Mouse (Mus musculus) left cerebral cortex, adult 2 months (tissue): ENCODE data around the gene Cd8b1. TPM values are rescaled to one million over a fixed set of nuclear protein-coding genes. Genes with fewer than 3 reads are reported as not detected.

ENCODE experiments used
- DNase-seq, 2 experiments: peaks; one replicate each; pipeline ENCODE4 v3.0.0; 2021 to 2022; ENCODE audit warnings: low spot score in 2 of 2, mixed read lengths in 1 of 2; ENCODE audit errors: extremely low spot score in 1 of 2
- H3K27ac ChIP-seq: fragments of 200-600 bp; 2 replicates; pipeline ENCODE4 v1.8.1; 2022
- H3K4me3 ChIP-seq: fragments of 200-600 bp; 2 replicates; pipeline ENCODE4 v1.8.1; 2022
- CTCF ChIP-seq: fragments of 200-600 bp; IDR thresholded peaks from 2 replicates; pipeline ENCODE4 v1.8.1; 2022; ENCODE audit warnings: antibody characterized with exemption, mild to moderate bottlenecking, moderate library complexity
- intact Hi-C: fragments of 180-260 bp; cut with DNase I; formaldehyde crosslinking; loops from one replicate; pipeline ENCODE4 v1.15.1; 2025
- long read RNA-seq, 2 experiments: library from polyadenylated mRNA; stranded (forward); transcript quantifications; one replicate each; pipeline ENCODE4 v2.0.0; 2021; ENCODE audit warnings: borderline mapping rate in 2 of 2
- total RNA-seq, 2 experiments: library from RNA; stranded (reverse); gene quantifications; 2 replicates each; pipeline ENCODE4 v1.2.3; 2021

Cd8b1 gene
- not detected for total RNA-seq
- long read RNA-seq, experiment 1: 0 reads
- long read RNA-seq, experiment 2: 0 reads

DNA sequence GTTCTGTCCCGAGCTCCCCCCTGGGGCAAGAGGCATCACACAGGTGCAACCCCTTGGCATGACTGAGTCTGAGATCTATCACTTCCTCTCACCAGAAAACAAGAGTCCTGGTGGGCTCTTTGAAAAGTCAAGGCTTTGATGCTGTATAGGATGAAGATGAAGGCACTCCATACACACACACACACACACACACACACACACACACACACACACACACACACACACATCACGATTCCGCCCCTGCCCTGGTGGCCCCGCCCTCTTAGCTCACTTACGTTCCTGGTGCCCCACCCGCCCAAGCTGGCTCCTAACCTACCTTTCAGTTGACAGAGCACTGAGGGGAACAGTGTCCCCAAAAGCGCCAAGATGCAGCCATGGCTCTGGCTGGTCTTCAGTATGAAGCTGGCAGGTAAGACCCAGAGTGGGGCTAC is at the start of gene Cd8b1:
Gene Cd8b1 (plus strand): TSS at position 298 of the 431 bp plus-strand sequence.
- intact Hi-C loops: no loop called here
- DNase-seq: no peak
- Histone ChIP-seq H3K27ac (no peak within 1 kb of the TSS), H3K4me3 (no peak within 1 kb of the TSS)
- no peak for TF ChIP-seq CTCF

DNA sequence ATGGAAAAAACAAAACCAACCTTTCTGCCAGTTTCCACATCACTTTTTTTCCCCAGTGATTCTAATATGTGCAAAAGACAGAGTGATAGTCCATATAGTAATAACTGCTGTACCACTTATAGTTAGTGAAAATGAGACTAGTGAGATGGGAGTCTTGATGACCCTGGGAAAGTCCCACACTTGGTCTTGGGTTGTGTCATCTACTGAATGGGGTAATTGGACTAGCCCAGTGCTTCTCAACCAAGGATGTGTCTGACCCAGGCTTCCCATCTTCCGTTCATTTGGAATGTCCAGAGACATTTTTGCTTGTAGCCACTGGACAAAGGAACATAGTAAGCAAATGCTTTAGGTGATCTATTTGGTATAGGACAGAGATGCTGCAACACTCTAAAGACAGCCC is 48.9 kb upstream of the Cd8b1 start:
- no peak for TF ChIP-seq CTCF
- no peak overlapping the region for H3K27ac ChIP-seq
- no peak overlapping the region for H3K4me3 ChIP-seq
- DNase-seq: no peak
- intact Hi-C loops: loop anchor here (5.0 to 10.0 kb wide), 6 partner anchors 124 to 551 kb away; partner anchors contain the start of genes Chmp3, Kdm3a, Mrpl35 and Rmnd5a

DNA sequence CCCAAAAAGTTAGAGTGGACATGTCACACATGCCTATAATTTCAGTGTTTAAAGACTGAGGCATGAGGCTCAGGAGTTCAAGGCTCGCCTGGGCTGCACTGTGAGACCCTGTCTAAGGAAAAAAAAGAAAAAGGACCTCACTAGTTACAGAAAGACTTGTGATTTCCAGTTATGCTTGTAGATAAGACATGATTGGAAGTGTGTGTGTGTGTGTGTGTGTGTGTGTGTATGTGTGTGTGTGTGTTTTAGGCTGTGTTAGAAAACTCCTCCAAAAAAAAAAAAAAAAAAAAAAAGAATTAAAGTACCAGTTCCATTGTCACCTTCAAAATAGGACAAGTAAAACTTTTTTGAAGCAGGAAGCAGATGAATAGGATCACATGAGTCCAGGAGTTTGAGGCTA is 48.0 kb upstream of the Cd8b1 start:
- Histone ChIP-seq H3K27ac (no peak overlapping the region), H3K4me3 (no peak overlapping the region)
- TF ChIP-seq CTCF: no peak
- intact Hi-C loops: loop anchor here (5.0 to 10.0 kb wide), 6 partner anchors 123 to 550 kb away; partner anchors contain the start of genes Chmp3, Kdm3a, Mrpl35 and Rmnd5a
- DNase-seq: no peak

DNA sequence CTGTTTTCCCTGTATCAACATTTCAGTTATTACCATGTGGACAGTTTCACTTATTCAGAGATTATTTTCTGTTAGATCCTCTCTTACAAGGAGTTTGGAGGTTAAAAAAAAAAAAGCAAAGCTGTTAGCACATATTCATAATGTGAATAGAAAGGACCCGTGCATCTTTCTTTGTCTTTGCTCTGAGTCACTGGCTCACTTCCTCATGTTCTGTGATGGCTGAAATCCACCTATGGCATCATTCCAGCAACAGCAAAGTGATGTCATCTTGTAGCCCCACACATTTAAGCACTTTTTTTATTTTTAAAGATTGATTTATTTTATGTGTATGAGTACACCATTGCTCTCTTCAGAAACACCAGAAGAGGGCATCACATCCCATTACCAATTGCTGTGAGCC is 43.2 kb upstream of the Cd8b1 start:
- TF ChIP-seq CTCF: no peak; the same call in none of the 2 replicates
- intact Hi-C loops: loop anchor here (10.0 kb wide), 2 partner anchors 355 to 545 kb away; partner anchors contain the start of genes Kdm3a and Mrpl35

DNA sequence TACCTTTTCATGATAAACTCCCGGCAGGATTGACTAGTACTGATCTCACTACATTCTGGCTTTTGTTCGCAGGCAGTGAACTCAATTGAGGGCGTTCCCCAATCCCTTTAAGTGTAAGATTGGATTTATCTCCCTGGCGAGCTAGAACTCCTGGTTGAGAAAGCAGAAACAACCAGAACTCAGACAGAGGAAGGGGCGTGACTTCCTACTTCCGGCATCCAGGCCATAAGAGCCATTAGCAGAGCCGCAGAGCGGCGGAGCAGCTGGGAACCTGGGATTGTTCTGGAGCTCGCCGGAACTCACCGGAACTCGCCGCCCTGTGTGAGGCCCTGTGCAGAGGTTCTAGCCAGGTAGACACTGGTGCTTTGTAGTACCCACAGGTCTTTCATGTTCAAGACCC is 29.1 kb upstream of the Cd8b1 start:
- no peak for DNase-seq
- H3K4me3 ChIP-seq: no peak overlapping the region
- no peak for TF ChIP-seq CTCF
- intact Hi-C loops: no loop called here
- no peak overlapping the region for H3K27ac ChIP-seq

More for the DNA sequence above, 43.2 kb upstream of the Cd8b1 start:
- H3K27ac ChIP-seq: no peak overlapping the region
- H3K4me3 ChIP-seq: no peak overlapping the region
- DNase-seq: no peak

DNA sequence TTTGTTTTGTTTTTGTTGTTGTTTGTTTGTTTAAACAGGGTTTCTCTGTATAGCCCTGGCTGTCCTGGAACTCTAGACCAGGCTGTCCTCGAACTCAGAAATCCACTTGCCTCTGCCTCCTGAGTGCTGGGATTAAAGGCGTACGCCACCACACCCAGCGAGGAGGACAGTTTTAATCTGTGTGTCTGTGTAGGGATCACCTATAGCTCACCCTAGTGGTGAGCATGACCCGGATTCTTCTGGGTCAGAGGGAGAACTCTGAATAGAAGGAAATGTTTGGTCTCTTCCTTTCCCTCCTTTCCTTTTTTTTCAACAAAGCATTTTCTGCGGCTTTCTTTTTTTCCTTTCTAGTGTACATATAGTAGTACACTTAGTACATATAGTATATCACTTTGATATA is 27.3 kb upstream of the Cd8b1 start:
- no peak overlapping the region for H3K4me3 ChIP-seq
- no peak for DNase-seq
- no peak for TF ChIP-seq CTCF
- intact Hi-C loops: no loop called here
- H3K27ac ChIP-seq: no peak overlapping the region

DNA sequence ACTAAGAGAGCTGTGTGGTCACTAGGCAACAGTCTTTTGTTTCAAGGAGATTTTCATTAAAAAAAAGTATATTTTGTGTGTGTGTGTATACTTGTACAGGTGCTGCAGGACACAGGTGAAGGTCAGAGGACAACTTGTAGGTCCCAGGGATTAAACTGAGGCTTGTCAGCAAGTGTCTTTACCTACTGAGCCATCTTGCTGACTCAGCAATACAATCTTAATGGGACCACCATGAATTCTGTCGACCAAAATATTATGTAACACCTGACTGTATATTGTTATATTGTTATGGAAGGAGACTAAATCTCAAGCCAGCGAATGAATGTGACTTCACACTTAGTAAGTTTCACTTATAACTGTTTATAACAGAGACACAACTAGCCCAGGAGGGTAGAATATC is 24.5 kb upstream of the Cd8b1 start:
- intact Hi-C loops: no loop called here
- no peak overlapping the region for H3K27ac ChIP-seq
- TF ChIP-seq CTCF: no peak
- DNase-seq: no peak
- H3K4me3 ChIP-seq: no peak overlapping the region

DNA sequence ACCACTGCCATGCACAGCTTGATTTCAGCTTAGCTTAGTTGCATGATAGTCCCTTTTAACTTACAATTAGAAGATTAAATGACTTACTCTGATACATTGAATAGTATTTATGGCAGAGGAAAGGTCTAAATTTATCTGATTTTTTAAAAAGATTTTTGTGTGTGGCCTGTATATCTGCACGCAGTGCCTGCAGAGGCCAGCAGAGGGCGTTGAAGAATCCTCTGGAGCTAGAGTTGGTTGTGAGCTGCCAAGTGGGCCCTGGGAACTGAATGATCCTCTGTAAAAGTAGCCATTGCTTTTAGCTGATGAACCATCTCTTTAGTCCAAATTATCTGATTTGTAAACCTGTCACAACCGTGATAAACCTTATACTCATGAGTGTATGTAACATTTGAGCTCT is 23.8 kb upstream of the Cd8b1 start:
- TF ChIP-seq CTCF: peak; percentile 44
- Histone ChIP-seq H3K4me3 (no peak overlapping the region), H3K27ac (no peak overlapping the region)
- intact Hi-C loops: no loop called here
- DNase-seq: no peak

DNA sequence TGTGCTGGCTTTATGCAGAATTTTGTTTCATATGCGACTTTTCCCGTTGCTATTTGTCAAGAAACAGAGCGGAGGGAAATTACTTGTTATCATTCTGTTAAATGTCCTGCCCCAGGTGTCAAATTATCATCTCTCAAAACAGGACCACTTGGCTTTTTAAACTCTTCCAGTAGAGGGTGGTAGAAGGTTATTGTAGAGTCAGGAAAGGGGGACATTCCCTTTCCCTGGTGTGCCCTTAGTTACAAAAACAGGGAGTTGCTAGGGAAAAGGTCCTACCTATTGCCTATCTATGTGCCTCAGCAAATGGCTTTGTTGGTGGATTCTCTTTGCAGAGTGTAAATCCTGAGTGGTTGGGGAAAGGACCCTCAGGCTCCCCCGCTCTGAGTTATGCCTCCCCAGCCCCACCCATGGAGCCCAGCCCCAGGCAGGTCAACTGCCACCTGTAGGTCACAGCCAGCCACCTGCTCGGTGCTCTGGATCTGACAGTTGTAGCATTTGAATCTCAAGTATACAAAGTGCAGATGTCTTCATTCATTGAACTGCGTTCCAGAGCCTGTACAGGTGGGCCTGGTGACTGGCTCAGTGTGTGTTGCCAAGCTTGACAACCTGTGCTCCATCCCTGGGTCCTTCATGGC is 20.4 kb upstream of the Cd8b1 start:
- no peak for DNase-seq
- TF ChIP-seq CTCF: peak; percentile 40
- Histone ChIP-seq H3K4me3 (no peak overlapping the region), H3K27ac (no peak overlapping the region)
- intact Hi-C loops: loop anchor here (5.0 kb wide), 1 partner anchor 95 kb away; no protein-coding TSS in a partner anchor

DNA sequence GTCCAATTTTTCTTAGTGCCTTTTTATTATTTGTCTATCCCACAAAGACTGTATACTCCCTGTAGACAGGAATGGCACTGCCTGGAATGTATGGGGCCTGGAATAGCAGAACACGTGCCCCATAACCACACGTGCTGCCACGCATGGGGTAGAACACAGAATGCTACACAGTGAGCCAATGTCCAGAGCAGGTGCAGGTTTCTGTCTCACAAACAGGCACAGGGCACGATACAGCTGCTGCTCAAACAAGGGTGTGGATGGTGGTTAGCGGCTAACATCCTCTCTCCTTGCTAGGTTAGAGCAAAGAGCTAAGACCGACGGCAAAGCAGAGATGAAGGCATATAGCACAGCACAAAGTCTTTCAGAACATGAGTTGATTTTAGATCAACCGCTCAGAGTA is 15.1 kb upstream of the Cd8b1 start:
- TF ChIP-seq CTCF: no peak
- H3K4me3 ChIP-seq: no peak overlapping the region
- intact Hi-C loops: no loop called here
- DNase-seq: no peak
- H3K27ac ChIP-seq: no peak overlapping the region

DNA sequence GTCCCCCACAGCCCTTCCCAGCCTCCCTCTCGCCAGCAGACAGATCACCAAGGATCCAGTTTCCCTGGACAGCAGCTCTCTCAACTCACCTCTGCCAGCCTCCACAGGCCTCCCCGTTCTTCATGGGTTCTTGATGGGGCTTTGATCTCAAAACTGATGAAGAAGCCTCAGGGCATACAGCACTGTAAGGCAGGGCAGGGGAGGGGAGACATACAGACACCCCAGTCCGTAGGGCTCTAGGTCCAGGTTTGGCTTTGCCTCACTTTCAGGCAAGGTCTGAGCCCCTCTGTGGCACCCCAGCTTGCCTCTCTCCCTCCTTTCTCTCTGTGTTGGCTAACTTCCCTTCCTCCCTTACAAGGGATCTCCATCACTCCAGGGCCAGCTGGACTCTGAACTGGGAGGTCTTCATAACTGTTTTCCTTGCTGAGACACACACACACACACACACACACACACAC is 733 bp upstream of the Cd8b1 start, which contains the start of gene Smyd1:
Gene Smyd1 (minus strand): TSS at position 408 of the 458 bp plus-strand sequence.
- TF ChIP-seq CTCF: no peak
- no peak for DNase-seq
- no peak within 1 kb of the TSS for H3K4me3 ChIP-seq
- intact Hi-C loops: no loop called here
- H3K27ac ChIP-seq: no peak within 1 kb of the TSS

DNA sequence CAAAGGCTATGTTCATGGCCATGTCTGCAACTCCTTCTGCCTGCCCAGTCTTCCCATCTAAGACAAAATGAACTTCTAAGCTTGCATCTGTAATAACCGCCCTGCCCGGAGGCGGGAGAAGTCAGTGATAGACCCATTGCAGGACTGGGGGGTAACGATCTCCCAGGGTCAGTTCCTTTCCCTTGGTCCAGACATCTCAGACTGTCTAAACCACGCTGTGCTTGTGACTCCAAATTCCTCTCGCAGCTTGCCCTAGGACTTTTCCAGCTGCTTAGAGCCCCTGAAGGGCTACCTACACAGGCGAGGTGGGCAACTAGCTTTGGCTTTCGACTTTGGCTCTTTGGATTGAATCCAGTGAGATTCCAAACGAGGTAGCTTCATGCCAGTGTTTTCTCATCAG is 2.2 kb downstream of the Cd8b1 start:
- intact Hi-C loops: no loop called here
- no peak overlapping the region for H3K27ac ChIP-seq
- TF ChIP-seq CTCF: no peak
- no peak for DNase-seq
- no peak overlapping the region for H3K4me3 ChIP-seq

DNA sequence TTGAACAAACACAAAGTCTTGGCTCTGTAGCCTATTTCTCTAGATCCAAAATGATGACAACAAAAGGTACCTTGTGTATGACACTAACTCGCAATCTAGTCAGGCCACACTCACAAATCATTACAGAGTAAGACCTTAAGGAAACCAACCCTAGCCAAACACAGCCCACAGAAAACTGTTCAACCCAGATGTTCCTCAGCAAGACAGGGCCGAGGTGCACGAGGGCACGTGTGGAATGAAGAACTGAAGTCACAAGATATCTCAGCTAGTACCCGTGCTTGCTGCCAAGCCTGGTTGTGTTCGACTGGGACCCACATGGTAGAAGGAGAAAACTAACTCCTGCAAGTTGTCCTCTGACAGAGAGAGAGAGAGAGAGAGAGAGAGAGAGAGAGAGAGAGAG is 7.3 kb downstream of the Cd8b1 start:
- Histone ChIP-seq H3K27ac (no peak overlapping the region), H3K4me3 (no peak overlapping the region)
- no peak for TF ChIP-seq CTCF
- intact Hi-C loops: no loop called here
- no peak for DNase-seq
